Mouse (Mus musculus) T-cell, adult 2 months (primary cell): ENCODE measurements around the gene Pla1a.

ENCODE experiments used
- DNase-seq: peaks from one replicate; pipeline ENCODE4 v3.0.0; 2022; ENCODE audit warnings: low spot score

The Pla1a gene

GRCm38 (mm10) chr16:38434295-38434795 is 1.4 kb upstream of the Pla1a start:
- DNase-seq = no peak

GRCm38 (mm10) chr16:38433514-38433913 is 569 bp upstream of the Pla1a start:
- DNase-seq = no peak

GRCm38 (mm10) chr16:38431446-38432185 is 1.3 kb downstream of the Pla1a start:
- DNase-seq = no peak

GRCm38 (mm10) chr16:38425799-38426198 is 7.1 kb downstream of the Pla1a start:
- no peak for DNase-seq

GRCm38 (mm10) chr16:38425374-38425773 is 7.6 kb downstream of the Pla1a start:
- no peak for DNase-seq

- no peak for DNase-seq
These were observed 18.0 kb downstream of the Pla1a start for GRCm38 (mm10) chr16:38414953-38415352.

- no peak for DNase-seq
These were observed 24.5 kb downstream of the Pla1a start for GRCm38 (mm10) chr16:38408416-38408815.

- DNase-seq = no peak
These were observed 25.4 kb downstream of the Pla1a start for GRCm38 (mm10) chr16:38407584-38407983.

- no peak for DNase-seq
These were observed 26.2 kb downstream of the Pla1a start for GRCm38 (mm10) chr16:38406708-38407107.

GRCm38 (mm10) chr16:38406293-38406692 is 26.7 kb downstream of the Pla1a start:
- no peak for DNase-seq

- DNase-seq = peak; percentile 69
These were observed 29.3 kb downstream of the Pla1a start for GRCm38 (mm10) chr16:38403639-38404038.

- no peak for DNase-seq
These were observed 31.5 kb downstream of the Pla1a start for GRCm38 (mm10) chr16:38401468-38401867.

- no peak for DNase-seq
These were observed 32.5 kb downstream of the Pla1a start for GRCm38 (mm10) chr16:38400311-38400960.

GRCm38 (mm10) chr16:38399531-38400231 is 33.3 kb downstream of the Pla1a start:
- peak; percentile 20 for DNase-seq

GRCm38 (mm10) chr16:38399076-38399475 is 33.9 kb downstream of the Pla1a start:
- DNase-seq = no peak

GRCm38 (mm10) chr16:38398266-38398665 is 34.7 kb downstream of the Pla1a start:
- no peak for DNase-seq

- DNase-seq = no peak
These were observed 36.8 kb downstream of the Pla1a start for GRCm38 (mm10) chr16:38396155-38396554.

- no peak for DNase-seq
These were observed 37.8 kb downstream of the Pla1a start for GRCm38 (mm10) chr16:38395060-38395730.

GRCm38 (mm10) chr16:38394191-38394618 is 38.7 kb downstream of the Pla1a start:
- DNase-seq = no peak

- no peak for DNase-seq
These were observed 40.6 kb downstream of the Pla1a start for GRCm38 (mm10) chr16:38392126-38392894.

- DNase-seq = no peak
These were observed 42.6 kb downstream of the Pla1a start for GRCm38 (mm10) chr16:38390322-38390721.
